Mouse (Mus musculus): ENCODE results near the gene Dlx4.

Dlx4 gene

DNA sequence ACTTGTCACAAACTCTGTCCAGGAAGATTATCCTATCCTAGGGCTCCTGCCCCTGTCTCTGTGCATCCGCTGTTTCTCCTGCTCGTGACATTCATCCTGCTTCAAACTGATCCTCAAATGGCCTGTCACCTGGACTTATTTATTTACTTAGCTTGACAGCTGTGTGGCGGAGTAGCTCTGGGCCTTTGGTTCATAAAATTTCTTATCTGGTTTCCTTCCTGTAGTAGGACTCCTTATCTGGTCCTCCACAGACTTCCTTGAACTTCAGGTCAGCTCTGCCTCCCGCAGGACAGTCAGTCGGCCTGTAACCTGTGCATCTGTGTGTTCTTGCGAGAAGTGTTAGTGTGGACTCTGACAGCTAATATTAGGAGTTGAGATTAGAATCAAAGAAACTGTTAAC lies 41.8 kb downstream of the Dlx4 start:
- no peak for DNase-seq (ENCODE audit: low spot score in 2 of 2)

DNA sequence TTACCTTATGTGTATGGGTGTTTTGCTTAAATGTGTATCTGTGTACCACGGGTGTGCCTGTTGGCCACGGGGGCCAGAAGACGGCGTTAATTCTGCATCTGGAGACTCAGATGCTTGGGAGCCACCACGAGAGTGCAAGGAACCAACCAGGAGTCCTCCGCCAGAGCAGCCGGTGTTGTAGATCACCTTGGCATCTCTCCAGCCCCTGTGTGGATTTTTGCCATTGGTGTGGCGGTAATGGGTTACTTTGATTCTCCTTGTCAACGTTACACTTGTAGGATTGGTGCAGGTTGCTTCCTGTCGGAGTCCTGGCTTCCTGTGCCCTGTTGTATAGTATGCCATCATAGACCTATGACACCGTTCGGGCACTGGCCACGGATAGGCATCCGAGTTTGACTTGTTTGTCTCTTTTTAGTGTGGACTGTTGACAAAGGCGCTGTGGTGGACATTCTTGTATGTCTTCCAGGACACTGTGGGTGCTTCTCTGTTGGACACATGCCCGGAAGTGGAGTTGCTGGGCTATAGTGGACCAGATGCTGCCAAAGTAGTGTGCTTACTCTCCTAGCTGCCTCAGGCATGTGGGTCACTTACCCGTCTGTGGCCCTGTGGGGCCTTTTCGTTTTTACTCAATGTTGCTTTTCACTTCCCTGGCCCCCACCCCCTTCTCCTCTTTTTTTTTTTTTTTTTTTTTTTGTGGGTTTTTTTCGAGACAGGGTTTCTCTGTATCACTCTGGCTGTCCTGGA lies 43.7 kb downstream of the Dlx4 start:
- DNase-seq (ENCODE audit: low spot score in 2 of 2): no peak

DNA sequence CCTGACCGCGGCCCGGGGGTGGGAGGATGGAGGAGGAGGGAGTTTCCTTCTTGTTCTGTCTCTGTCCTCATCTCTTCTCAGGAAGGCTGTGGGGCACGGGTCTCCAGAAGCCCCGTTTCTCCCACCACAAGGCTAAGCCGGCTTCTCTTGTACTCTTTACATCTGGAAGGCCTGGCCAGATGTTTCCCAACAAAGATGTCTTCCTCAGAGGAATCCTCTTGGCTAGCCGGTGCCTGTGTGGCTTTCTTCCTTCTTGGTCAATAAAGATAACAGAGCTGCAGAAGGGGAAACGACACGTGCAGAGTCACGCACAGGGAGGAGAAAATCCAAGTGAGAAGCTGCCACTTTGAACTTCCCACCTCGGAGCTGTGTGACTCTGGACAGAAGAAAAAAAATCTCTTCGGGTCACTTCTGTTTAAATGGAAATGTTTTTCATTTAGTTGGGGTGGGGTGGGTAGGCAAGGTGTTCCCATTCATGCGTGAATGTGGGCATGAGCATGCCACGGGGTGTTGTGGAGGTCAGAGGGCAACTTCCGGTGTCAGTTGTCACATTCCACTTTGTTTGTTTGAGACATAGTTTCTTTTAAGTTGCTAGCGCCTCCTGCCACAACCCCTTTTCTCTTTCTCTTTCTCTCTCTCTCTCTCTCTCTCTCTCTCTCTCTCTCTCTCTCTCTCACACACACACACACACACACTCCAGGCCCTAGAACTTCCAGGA lies 44.8 kb downstream of the Dlx4 start:
- no peak for DNase-seq (ENCODE audit: low spot score in 2 of 2)

DNA sequence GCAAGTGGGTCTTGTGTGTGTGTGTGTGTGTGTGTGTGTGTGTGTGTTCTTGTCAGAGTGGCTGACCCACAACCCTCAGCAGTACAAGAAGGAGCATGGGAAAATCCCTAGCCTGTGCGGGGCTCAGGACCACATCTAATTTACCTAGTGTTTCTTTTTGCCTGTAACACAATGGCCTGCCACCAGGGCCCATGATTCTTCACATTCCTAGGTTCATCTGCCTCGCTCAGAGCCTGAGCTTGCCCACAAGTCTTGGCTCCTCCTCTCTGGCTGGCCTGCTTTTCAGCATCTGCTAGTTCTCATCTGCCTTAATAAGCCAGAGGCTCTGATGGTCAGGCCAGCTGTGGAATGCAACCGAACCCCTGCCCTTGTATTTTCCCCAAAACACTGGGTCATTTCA lies 45.7 kb downstream of the Dlx4 start:
- DNase-seq (ENCODE audit: low spot score in 2 of 2): no peak

DNA sequence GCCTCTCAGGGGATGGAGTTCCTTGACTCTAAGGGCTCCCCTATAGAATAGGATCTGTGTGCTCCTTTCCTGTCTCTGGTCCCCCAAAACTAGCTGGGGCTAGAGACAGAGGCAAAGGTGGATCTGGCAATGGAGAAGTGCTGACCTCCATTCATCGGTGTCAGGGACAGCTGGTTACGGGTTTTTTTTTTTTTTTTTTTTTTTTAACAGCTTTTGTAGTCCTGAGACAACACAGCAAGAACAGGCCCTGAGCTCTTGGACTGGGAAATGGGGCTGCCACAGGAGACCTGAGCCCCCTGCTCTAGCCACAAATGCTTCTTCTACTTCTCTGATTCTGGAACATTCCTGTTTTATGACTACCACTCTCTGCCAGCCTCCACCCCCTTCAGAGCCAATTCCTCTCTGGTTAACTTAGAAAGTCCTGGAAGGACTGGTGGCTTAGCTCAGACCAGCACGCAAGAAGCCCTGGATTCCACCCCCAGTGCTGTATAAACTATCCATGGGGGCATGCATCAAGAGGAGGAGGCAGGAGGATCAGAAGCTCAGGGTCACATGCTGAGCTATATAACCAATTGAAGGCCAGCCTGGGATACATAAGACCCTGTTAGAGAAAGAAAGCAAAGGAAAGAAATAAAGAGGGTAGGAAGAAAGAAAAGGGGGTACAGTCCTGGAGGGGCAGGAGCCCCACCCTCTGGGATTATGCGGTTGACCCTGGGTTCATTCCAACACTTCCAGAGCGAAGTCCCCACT lies 47.5 kb downstream of the Dlx4 start:
- no peak for DNase-seq (ENCODE audit: low spot score in 2 of 2)

DNA sequence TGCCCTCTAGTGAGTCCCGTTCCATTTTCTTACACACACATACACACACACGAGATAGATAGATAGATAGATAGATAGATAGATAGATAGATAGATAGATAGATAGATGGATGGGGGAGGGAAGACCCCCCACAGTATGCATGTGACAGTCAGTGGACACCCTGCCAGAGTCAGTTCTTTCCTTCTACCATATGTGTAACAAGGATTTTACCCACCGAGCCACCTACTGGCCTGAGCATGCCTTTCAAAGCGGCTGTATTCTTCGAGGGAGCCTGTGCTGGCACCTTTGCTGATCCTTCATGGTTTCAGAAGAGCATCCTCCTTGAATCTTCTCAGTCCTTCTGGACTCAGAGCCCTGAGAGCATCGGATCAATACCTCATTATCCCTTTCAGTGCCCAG lies 48.2 kb downstream of the Dlx4 start:
- no peak for DNase-seq (ENCODE audit: low spot score in 2 of 2)

DNA sequence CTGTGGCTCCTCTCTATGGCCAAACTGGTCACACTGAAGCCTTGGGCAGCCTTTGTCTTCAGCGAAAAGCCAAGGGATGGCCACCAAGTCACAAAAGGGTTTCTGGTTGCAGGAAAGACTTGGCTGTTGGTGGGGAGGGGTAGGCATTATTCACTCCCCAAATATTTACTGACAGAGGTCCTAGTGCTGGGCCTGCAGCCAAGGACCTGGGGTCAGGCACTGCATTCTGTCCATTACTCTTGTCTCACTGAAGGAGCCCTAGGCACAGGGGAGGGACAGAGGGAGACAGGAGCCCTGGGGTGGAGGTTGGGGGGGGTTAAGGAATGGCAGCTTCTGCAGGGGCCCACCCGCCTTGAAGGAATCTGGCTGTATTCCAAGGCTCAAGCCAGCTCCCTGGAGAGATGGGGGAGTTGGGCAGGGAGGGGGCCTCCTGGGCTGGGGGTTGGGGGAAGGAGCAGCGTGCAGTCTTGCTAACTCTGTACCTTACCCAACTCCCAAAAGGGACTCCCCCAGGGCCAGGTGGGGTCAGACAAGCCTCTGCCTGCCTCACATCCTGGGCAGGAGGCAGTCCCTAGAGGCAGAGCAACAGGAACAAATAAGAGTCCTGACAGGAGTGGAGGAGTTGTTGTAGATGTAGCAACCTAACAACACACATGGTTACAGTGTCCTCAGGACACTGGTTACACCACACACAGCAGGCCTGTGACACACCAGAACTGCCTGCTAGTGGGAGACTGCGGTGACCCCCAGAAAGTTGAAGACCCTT lies 49.3 kb downstream of the Dlx4 start:
- DNase-seq (ENCODE audit: low spot score in 2 of 2): no peak

DNA sequence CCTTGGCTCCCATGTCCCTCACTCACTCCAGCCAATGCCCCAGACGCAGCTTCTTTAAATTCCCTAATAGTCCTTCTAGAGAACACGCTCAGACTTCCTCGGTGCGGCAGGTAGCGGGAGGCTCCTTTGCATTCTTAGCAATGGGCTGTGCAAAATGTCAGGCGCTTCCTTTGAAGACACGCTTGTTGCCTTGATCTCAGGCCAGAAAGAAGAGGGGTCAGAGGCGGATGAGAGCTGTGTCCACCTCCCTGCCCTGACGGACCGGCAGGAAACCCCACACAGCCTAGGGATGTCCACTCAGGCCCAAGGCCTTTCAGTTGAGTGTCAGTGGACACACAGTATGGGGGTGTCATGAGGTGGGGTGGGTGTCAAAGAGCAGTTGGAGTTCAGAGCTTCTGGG lies 50.5 kb downstream of the Dlx4 start:
- DNase-seq (ENCODE audit: low spot score in 2 of 2): no peak

DNA sequence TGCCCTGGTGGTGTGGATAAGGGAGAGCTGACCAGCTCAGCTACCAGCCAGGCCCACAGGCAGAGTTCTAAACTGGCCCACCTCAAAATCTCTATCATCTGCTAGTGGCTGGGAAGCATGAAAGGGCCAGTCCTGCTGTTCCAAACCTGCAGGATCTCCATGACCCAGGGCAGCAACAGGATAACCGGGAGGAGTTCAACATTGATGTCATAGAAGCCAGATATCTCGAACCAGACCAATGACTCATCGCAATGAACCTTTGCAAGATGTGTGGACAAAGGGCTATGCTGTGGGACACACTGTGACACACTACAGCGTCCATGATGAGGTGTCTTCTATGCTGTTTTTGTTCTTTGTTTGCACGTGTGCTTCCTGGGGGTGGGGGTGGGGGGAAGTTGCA lies 53.0 kb downstream of the Dlx4 start:
- DNase-seq (ENCODE audit: low spot score in 2 of 2): no peak
